Mouse (Mus musculus) cerebral cortex, adult 2 months (tissue): ENCODE measurements around the gene Brat1.

Experiments
- WGBS: fragments of 180-500 bp; shearing (Covaris S2); methylation state at CpG from one replicate; pipeline ENCODE4 v1.1.7; 2018; 5-methylcytosine and 5-hydroxymethylcytosine counted together

Brat1 gene

DNA sequence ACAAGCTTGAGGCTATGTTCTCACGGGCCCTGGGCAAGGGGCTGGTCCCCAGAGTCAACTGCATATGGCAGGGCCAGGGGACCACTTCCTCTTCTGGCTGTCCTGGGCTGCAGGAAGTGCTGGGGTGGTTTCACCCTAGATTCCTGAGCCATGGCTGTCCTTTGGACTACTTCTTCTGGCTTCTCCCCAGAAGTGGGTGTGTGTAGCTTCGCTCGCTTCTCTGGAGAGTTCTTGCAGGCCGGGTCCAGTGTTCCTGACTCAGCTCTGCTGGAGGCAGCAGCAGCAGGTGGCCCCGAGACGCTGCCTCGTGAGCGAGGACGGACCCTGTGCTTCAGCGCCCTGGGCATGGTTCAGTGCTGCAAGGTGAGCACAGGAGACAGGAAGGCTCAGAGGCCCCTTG is 43.6 kb downstream of the Brat1 start:
- WGBS = 75% methylated on average over 10 of the region's 10 CpGs

DNA sequence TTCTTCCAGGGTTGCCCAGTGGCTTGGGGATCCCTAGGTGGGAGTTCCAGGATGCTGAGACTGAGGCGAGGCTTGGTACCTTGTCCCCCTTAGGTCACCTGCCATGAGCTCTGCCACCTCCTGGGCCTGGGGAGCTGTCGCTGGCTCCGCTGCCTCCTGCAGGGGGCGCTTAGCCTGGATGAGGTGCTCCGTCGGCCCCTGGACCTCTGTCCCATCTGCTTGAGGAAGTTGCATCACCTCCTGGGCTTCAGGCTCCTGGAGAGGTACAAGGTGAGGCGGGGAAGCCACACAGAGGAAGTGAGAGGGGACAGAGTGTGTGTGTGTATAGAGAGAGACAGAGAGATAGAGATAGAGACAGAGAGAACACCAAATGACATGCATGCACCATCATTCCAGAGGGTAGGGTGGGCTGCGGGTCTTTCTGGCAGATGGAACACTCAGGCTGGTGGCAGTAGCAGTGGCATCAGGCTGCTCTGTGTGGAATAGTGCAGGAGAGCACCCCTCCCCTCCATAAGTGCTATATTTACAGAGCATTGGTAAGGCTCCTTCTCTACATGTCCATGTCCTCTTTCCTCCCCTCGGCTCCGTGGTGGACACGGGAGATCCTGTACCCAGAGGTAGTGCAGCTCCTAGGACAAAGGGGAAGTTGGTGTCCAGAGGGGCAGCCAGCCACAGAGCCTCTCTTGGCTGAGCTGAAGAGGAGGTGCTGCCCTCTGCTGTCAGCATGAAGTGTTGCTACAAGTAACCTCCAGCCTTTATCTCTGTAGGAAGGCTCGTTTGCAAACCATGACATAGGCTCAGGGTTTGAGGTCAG is 44.5 kb downstream of the Brat1 start:
- WGBS = 17% methylated on average over 12 of the region's 12 CpGs

DNA sequence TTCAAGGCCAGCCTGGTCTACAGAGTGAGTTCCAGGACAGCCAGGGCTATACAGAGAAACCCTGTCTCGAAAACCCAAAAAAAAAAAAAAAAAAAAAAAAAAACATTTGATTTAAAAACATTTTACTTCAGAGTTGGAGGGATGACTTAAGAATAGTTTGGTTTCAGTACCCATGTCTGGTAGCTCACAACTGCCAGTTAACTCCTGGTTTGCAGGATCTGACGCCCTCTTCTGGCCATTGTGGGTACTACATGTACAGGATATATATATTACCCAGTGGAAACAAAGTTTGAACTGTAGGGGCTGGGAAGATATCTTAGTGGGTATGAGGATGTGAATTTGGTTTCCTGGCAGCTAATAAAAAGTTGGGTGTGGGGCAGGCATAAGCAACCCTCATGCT is 46.1 kb downstream of the Brat1 start:
- 2% methylated on average over 1 of the region's 2 CpGs for WGBS

DNA sequence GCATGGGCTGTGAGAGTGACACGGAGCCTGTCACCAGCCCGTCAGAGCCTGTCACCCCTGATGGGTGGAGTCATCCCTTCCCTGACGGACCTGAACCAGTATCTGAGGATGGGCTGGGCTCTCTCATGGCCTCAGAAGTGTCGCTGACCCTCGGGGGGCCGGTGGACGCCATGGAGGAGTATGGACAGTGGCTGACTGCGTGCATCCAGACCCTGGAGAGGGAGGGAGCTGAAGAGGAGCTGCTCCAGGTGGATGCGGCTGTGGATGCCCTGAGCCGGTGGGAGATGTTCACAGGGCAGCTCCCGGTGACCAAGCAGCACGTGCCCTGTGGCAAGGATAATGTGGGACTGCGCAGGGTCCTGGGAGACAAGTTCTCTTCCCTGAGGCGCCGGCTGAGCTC is 47.2 kb downstream of the Brat1 start:
- WGBS = 94% methylated on average over 15 of the region's 15 CpGs

DNA sequence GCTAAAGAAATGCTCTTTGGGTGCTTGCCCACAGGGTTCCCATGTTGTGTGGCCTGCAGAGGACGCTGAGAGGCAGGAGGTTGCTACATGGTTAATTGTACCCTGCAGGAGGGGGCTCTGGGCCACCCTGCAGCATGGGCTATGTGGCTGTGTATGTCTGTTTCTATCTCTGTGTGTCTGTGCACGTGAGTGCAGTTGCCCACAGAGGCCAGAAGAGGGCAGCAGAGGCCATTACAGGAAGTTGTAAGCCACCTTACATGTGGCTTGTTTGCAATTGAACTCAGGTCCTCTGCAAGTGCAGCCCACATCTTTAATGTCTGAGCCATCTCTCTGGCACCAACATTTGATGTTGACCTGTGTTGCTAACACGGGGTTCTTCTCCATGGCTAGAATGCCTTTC is 47.8 kb downstream of the Brat1 start:
- WGBS = 90% methylated on average over 3 of the region's 3 CpGs

DNA sequence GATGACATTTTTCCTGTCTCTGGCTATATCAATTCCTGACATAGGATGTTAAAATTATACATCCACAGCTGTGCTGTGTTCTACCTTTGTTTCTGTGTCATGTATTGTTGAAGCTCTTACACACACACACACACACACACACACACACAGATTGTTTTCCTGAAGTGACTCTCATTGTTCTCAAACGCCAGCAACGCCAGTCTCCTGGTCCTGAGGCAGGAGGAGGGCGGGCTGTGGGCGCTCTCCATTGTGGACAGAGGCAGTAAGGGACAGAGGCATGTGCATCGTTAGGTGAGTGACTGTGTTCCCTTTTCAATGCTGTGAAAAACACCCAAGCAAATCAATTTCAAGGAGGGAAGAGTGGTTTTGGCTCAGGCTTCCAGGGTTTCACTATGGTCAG is 48.4 kb downstream of the Brat1 start:
- 56% methylated on average over 5 of the region's 5 CpGs for WGBS

DNA sequence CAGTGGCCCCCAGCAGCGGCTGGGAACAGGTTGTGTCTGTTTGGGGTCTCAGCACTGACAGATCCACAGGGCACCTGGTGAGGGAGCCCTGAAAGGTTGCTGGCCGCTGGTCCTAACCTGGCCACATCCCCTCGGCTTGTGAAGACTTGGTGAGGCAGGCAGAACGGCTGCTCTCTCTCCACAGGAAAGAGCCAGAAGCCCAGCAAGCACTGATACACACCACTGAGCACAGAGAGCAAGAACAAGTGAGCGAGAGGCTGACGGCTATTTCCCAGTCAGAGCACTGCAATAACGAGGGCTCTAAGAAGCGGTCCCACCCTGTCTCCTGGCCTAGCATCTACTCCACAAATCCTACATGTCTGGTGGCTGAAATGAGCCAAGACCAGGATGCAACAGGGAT is 54.1 kb downstream of the Brat1 start:
- 81% methylated on average over 8 of the region's 8 CpGs for WGBS

DNA sequence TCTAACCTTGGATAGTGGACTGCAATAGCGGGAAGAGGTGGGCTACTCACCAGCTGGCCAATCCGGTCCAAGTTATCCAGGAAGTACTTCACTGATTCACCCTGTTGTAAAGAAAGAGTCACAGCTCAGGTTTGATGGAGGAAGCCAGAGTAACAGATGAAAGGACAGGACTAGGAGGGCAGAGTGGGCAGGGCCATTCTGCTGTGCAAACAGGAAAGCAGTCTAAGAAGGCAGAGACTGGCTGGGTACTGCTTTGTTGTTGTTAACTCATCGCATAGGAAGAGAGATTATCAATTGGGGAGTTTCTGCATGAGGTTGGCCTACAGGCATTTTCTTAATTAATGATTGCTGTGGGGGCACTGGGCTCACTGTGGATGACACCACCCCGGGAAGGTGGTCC is 57.7 kb downstream of the Brat1 start:
- 86% methylated on average over 4 of the region's 4 CpGs for WGBS

DNA sequence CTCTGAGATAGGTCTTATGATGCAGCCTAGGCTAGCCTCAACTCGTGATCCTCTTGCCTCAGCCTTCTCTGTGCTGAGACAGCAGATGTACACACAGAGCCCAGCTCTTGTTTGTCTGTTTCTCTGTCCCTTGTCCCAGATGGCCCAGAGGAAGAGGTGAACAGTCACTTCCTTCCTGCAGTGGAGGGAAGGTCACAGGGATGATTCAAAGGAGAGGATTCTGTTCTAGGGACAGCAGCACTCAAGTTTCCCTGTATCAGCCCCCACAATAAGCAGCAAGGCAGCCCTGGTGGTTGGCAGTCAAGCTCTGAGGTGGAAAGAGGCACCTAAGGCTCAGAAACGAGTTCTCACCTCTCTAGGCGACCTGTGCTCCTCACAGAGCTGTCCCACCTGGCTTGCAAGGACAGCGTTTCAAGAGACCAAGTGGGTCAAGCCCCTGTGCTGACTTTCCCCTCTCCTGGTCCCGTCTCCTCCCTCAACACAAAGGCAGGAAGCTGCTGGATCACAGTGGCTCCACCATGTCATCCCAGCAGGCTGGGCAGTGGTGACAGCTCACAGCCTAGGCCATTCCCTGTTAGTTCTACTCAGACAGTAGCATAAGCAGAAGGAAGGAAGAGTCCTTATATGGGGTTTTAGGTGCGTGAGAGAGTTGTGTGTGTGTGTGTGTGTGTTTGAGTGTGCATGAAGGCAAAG is 60.3 kb downstream of the Brat1 start:
- WGBS = 66% methylated on average over 6 of the region's 6 CpGs

DNA sequence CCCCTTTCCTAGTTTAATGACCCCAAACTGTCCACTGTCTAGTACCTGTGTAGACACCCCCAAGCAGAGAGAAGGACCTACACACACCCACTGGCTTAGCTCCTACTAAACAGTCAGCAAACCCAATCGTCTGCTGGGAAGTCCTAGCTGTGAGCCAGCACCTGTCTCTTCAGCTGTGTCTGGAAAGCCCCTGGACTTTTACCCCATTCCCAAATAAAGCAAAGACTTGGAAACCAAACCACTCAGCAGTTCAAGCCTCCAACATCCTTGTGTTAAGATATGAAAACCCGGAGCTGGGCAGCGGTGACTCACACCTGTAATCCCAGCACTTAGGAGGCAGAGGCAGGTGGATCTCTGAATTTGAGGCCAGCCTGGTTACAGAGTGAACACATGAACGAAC is 61.8 kb downstream of the Brat1 start:
- 71% methylated on average over 4 of the region's 4 CpGs for WGBS

DNA sequence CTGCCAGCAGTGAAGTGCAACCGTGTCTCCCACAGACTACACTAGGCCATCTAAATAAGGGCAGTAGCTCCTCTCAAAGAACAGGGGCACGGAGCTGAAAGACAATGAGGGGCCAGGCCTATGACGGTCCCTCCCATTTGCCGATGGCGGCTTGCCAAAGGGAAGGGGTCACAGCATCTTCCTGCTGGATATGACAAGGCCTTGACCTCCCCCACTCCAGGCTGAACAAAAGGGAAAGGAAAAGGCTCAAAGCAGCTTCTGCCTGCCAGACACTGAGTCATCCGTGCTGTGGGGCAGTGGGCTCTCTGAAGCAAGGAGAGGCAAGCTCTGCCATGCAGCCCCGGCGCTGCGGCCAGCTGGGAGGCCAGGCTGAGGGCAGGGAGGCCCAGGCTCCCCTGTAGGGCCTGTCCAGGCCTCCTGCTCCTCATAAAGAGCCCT is 62.9 kb downstream of the Brat1 start:
- WGBS = 31% methylated on average over 9 of the region's 9 CpGs

DNA sequence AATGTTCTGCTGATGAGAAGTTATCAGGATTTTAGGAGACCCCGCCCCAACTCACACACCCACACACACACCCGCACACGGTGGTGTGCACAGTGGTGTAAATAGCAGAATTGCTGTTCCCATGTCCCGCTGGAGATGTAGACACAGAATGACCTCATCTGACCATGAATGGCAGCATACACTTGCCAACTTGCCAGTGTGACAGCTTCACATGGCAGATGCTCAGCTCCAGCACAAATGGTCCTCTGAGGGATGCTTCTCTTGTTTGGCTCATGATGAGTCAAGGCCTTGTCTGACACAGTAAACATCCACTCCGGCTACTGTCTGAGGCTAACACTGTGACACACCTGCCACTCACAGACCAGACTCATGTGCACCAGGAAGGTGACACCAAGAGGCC is 63.5 kb downstream of the Brat1 start:
- 30% methylated on average over 5 of the region's 5 CpGs for WGBS
